Mouse (Mus musculus) bone marrow, adult 2 months (tissue): ENCODE results near the gene Nox3.

Experiments
- CTCF ChIP-seq: fragments of 200-500 bp; IDR thresholded peaks from 2 replicates; pipeline ENCODE4 v1.5.1; 2011; ENCODE audit warnings: low read length, control low read depth; ENCODE audit not compliant: control insufficient read depth, insufficient read depth
- POLR2A ChIP-seq: fragments of 200-500 bp; IDR thresholded peaks from 2 replicates; pipeline ENCODE4 v1.6.1; 2011; ENCODE audit warnings: low read depth, mild to moderate bottlenecking, control low read depth, low read length, borderline replicate concordance; ENCODE audit not compliant: control insufficient read depth

- TF ChIP-seq CTCF = no peak
- TF ChIP-seq POLR2A = no peak
Observed at GRCm38 (mm10) chr17:3744402-3744801, 48.3 kb upstream of the Nox3 start.
